Mouse (Mus musculus) lung, adult 2 months (tissue): ENCODE measurements around the gene Stxbp6. TPM values are rescaled to one million over a fixed set of nuclear protein-coding genes. Genes with fewer than 3 reads are reported as not detected.

ENCODE experiments used
- DNase-seq: peaks from one replicate; pipeline ENCODE4 v3.0.0; 2022
- H3K4me1 ChIP-seq: fragments of 200-500 bp; 2 replicates; pipeline ENCODE4 v1.6.1; 2011; ENCODE audit warnings: low read length; ENCODE audit not compliant: control insufficient read depth, insufficient read depth
- H3K4me3 ChIP-seq: fragments of 200-500 bp; replicated peaks from 2 replicates; pipeline ENCODE3; 2011; ENCODE audit warnings: low read depth, mild to moderate bottlenecking, control low read depth, low read length; ENCODE audit errors: extremely low read depth
- CTCF ChIP-seq: fragments of 200-500 bp; IDR thresholded peaks from 2 replicates; pipeline ENCODE4 v1.5.1; 2011; ENCODE audit warnings: mild to moderate bottlenecking, low read length, control low read depth; ENCODE audit not compliant: insufficient read depth
- POLR2A ChIP-seq: fragments of 200-500 bp; IDR thresholded peaks from 2 replicates; pipeline ENCODE4 v1.6.1; 2011; ENCODE audit warnings: low read depth, mild to moderate bottlenecking, control low read depth, low read length, borderline replicate concordance; ENCODE audit errors: extremely low read depth
- WGBS: fragments of 180-500 bp; shearing (Covaris S2); methylation state at CpG from one replicate; pipeline ENCODE4 v1.1.7; 2018; 5-methylcytosine and 5-hydroxymethylcytosine counted together
- polyA plus RNA-seq: library from polyadenylated mRNA; depleted of rRNA; stranded (reverse); fragments of >200 nt; gene quantifications from 2 replicates; pipeline ENCODE4 v1.2.3, GENCODE M21; 2012

The Stxbp6 gene
- polyA plus RNA-seq, 1 experiment, result 24.5 TPM

DNA sequence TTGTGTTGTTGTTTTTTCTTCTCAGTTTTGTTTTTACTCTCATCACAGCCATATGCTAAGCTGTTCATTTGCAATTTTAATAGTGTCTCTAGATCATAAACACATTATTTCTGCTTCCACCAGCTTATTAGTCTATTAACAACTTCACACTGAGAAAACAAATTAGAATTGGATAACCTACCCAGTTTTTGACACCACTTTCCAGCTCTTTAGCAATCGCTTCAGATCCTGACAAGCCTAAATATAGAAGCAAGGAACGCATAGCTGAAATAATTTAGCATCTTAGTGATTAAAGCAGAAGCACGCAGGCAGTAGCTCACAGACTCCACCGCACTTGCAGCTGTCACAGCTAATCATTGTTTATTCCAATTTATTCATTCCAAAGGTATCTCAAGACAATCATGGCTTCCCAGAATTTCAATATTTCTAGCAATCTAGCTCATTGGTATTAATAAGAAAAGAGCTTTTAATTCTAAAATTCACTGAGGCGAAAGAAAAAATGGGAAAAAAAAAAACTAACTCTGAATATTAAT is 95.1 kb downstream of the Stxbp6 start:
- no peak for TF ChIP-seq POLR2A
- no peak for TF ChIP-seq CTCF
- DNase-seq, result no peak
- no peaks in the 10 kb centered on the region for H3K4me1 ChIP-seq
- H3K4me3 ChIP-seq, result no peak overlapping the region
- WGBS, result 66% methylated on average over 5 of the region's 5 CpGs

DNA sequence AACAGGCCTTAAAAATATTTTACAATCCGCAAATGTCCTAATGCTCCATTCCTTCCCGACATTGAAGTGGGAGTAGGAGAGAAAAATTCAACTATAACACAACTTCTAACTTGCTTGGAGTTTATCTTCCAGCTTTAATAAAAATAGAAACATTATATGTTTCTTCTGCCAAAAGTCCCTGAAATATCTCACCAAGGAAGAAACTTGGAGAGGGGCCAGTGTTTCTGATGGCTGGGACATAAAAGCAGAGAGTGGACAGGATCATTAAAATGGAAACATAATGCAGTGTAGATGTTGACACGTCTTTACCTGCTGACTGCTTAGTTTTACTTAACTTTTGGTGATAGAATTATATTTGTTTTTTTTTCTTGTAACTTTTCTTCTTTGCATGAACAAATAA is 99.2 kb downstream of the Stxbp6 start:
- no peak for DNase-seq
- 64% methylated on average over 3 of the region's 3 CpGs for WGBS
- TF ChIP-seq CTCF, result no peak
- no peak for TF ChIP-seq POLR2A
- no peak overlapping the region for H3K4me3 ChIP-seq
- H3K4me1 ChIP-seq, result no peaks in the 10 kb centered on the region

DNA sequence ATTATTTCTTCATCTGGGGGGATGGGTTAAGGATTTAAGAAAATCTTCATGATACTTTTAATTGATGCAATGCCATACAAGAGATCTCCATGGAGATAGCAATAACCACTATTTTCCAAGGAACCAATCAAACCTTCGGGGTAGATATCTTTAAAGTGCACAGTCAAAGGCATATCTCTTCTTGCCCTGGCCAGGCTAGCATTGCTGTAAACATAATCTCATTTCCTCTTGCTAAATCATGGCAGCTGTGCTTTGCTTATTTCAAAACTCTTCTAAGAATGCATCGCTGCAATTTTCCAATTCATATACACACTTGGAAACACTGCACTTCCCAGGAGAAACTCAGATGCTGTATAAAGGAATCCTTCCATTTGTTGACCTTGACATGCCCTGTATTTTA is 103.0 kb downstream of the Stxbp6 start:
- no peak for TF ChIP-seq POLR2A
- no peak for TF ChIP-seq CTCF
- DNase-seq, result no peak
- H3K4me3 ChIP-seq, result no peak overlapping the region
- H3K4me1 ChIP-seq, result no peaks in the 10 kb centered on the region
- 53% methylated on average over 2 of the region's 2 CpGs for WGBS

DNA sequence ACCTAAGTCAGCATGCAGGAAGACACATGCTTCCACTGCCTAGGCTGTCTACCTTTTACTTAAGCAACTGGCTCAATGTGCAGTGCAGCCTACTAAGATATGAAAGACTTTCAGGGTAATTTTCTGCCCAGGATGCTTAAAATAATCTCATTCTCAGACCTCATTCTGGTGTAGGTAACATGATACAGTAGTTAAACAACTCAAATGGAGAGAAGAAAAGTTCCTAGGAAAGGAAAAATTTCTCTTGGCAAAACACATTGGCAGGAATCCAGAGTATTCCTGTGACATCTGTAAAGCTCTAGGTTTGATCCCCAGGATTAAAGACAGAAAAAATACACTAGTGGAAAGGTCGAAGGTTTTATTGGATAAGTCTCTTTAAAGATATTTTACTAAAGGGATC is 107.1 kb downstream of the Stxbp6 start:
- WGBS, result 82% methylated on average over 1 of the region's 1 CpGs
- no peak overlapping the region for H3K4me3 ChIP-seq
- H3K4me1 ChIP-seq, result no peaks in the 10 kb centered on the region
- no peak for TF ChIP-seq CTCF
- TF ChIP-seq POLR2A, result no peak
- DNase-seq, result no peak

DNA sequence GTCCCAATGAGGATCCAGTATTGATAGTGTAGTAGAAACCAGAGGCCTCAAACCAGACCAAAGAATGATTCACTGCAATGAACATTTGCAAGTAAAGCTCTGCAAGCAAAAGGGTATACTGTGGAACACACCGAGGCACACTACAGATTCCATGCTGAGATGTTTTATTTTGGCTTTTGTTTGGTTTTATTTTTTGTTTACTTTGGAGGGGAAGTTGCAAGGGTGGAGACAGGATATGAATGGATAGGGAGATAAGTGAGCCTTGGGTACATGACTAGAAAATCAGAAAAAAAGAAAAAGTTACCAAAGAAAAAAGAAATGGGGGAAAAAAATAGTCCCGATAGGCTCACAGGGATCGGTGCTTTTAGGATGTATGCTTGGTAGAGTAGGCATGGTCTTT is 117.0 kb downstream of the Stxbp6 start:
- 65% methylated on average over 3 of the region's 3 CpGs for WGBS
- H3K4me3 ChIP-seq, result no peak overlapping the region
- TF ChIP-seq CTCF (no peak), POLR2A (no peak)

DNA sequence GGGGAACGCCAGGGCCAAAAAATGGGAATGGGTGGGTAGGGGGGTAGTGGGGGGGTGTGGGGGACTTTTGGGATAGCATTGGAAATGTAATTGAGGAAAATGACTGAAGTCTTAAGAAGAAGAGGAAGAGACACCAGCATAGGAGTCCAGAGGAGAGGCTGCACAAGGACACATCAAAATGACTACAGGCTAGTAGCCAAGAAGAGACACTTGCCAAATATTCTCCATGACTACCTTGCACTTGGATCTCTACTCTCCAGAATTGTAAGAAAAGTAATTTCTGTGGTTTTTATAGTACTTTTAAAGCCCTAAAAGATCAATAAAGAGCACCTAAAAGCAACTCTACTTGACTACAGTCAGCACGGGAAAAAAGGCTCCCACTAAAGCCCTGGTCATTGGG is 121.4 kb downstream of the Stxbp6 start:
- WGBS, result 85% methylated on average over 2 of the region's 2 CpGs
- H3K4me1 ChIP-seq, result peaks cover 5% of the 10 kb centered on the region
- no peak overlapping the region for H3K4me3 ChIP-seq
- DNase-seq, result no peak
- TF ChIP-seq CTCF (no peak), POLR2A (no peak)

More for the DNA sequence above, 117.0 kb downstream of the Stxbp6 start:
- DNase-seq, result no peak
- H3K4me1 ChIP-seq, result peaks cover 2% of the 10 kb centered on the region; the same call in 1 of the 2 replicates

DNA sequence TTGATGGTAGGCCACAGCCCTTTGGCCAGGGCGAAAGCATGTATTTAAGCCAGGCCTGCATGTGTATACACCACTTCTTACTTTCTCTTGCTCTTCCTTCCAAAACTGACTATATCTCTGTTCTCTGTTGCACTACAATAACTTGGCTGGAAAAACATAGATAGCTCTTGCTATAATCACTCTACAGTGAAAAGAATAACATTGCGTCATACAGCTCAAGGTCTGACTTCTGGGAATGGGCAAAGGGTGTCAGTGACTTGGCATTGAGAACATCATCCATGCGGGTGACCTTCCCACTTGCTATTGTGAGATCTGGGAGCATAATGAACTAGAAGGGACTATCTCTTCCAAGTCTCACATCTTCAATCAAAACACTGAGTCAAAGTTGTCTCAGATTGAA is 122.4 kb downstream of the Stxbp6 start:
- TF ChIP-seq CTCF, result no peak
- TF ChIP-seq POLR2A, result no peak
- 54% methylated on average over 3 of the region's 3 CpGs for WGBS
- DNase-seq, result no peak
- no peak overlapping the region for H3K4me3 ChIP-seq
- H3K4me1 ChIP-seq, result peaks cover 5% of the 10 kb centered on the region

DNA sequence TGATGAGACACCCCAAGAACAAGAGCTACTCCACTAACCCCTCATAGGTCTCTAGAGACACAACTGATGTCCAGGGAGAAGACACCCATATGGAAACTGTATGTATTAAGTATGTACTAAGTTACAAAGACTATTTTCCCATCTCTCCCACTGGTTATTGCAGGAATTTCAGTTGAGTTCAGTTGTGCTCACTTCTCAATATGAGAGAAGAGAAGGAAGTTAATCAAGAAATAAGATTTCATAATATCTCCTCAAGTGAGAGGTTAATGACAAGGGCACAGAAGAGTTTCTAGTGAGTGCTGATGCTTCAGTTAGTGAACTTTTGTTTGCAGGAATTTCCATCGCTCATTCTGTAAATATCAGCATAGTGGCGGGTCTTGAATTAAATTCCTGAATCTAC is 124.0 kb downstream of the Stxbp6 start:
- TF ChIP-seq POLR2A, result no peak
- no peak for TF ChIP-seq CTCF
- no peak for DNase-seq
- peaks cover 2% of the 10 kb centered on the region for H3K4me1 ChIP-seq
- WGBS, result 77% methylated on average over 2 of the region's 2 CpGs
- H3K4me3 ChIP-seq, result no peak overlapping the region

DNA sequence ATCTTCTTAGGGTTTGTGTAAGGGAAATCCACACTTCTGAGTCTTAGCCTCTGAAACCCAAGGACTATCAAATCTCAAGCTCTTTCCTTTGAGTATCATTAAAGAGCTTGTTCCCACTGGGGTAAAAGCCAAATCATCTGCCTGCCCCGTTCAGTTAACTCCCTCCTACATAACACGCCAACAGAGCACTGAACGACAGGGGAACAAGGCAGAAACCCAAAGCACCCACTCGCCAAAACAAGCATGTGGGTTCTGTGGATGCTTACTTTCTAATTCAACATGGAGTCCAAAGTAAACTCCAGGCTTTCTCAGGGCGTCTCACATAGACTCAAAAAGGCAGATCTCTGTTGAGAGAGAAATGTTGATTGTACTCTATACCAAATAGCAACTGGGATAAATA is 126.7 kb downstream of the Stxbp6 start:
- TF ChIP-seq POLR2A, result no peak
- no peak for TF ChIP-seq CTCF
- no peak for DNase-seq
- H3K4me1 ChIP-seq, result peaks cover 5% of the 10 kb centered on the region
- 77% methylated on average over 5 of the region's 5 CpGs for WGBS
- no peak overlapping the region for H3K4me3 ChIP-seq

DNA sequence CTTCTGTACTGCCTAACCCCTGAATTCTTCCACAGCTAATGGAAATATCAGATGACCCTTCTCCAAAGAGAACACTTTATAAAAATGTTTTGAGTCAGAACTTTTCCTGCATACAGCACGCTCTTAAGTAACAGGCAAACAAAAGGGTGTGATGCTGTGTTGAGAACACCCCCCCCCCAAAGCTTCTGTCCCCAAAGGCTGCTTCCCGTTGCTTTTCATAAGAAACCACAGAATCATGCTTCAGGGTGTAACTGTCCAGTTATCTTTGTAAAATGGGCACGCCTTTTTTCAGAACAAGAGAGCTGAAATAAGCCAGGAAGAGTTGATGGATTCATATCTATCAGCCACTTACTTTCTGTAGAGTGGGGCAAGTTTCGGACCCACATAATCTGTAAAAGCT is 134.2 kb downstream of the Stxbp6 start:
- WGBS, result 71% methylated on average over 4 of the region's 4 CpGs
- TF ChIP-seq CTCF, result no peak
- no peak for TF ChIP-seq POLR2A
- Histone ChIP-seq H3K4me3 (no peak overlapping the region), H3K4me1 (peaks cover 1% of the 10 kb centered on the region)
- DNase-seq, result no peak
